Mouse (Mus musculus) spleen, adult 18-20 months (tissue): ENCODE data around the gene Olfr855.

Experiments
- DNase-seq, 2 experiments: peaks; one replicate each; pipeline ENCODE4 v3.0.0; 2022; ENCODE audit warnings: mixed read lengths in 2 of 2

Olfr855 gene

GRCm38 (mm10) chr9:19582317-19582716 lies at the start of gene Olfr855:
TSS of gene Olfr855 (plus strand) at chr9:19582617.
- no peak for DNase-seq

GRCm38 (mm10) chr9:19540976-19541375 lies 41.4 kb upstream of the Olfr855 start, which contains the start of gene Olfr853:
TSS of gene Olfr853 (minus strand) at chr9:19541076.
- DNase-seq: no peak

- no peak for DNase-seq
Measured at GRCm38 (mm10) chr9:19567282-19567681, 15.1 kb upstream of the Olfr855 start, which contains the start of gene Olfr854. TSS of gene Olfr854 (minus strand) at chr9:19567382.

- DNase-seq: no peak
Measured at GRCm38 (mm10) chr9:19621297-19621696, 38.9 kb downstream of the Olfr855 start.

GRCm38 (mm10) chr9:19621843-19622822 lies 39.7 kb downstream of the Olfr855 start, which contains the start of gene Zfp317:
TSS of gene Zfp317 (plus strand) at chr9:19622102.
- DNase-seq: peak; percentile 75 to 82

GRCm38 (mm10) chr9:19629574-19629973 lies 47.2 kb downstream of the Olfr855 start:
- no peak for DNase-seq
